Mouse (Mus musculus): ENCODE measurements around the gene Sox6.

Sox6 gene

GRCm38 (mm10) chr7:115936908-115937307, 101.7 kb downstream of the Sox6 start:
- POLR2A ChIA-PET, result no interaction called here
- CTCF ChIA-PET, result interaction anchor here in 1 of 4 experiments (0.6 kb wide), 1 partner anchor 548 kb away, joined by 3 read pairs; no protein-coding TSS in a partner anchor

GRCm38 (mm10) chr7:115915338-115915737, 123.3 kb downstream of the Sox6 start:
- POLR2A ChIA-PET, result no interaction called here

GRCm38 (mm10) chr7:115910313-115910712, 128.3 kb downstream of the Sox6 start:
- ChIA-PET CTCF (no interaction called here), POLR2A (no interaction called here)

More at GRCm38 (mm10) chr7:115915338-115915737, 123.3 kb downstream of the Sox6 start:
- CTCF ChIA-PET, result no interaction called here

GRCm38 (mm10) chr7:115904798-115905207, 133.8 kb downstream of the Sox6 start:
- CTCF ChIA-PET, result no interaction called here
- POLR2A ChIA-PET, result no interaction called here

GRCm38 (mm10) chr7:115903931-115904797, 134.4 kb downstream of the Sox6 start:
- ChIA-PET POLR2A (no interaction called here), CTCF (no interaction called here)

- CTCF ChIA-PET, result no interaction called here
- POLR2A ChIA-PET, result no interaction called here
Measured at GRCm38 (mm10) chr7:115903368-115903767, 135.2 kb downstream of the Sox6 start.

- POLR2A ChIA-PET, result no interaction called here
- CTCF ChIA-PET, result no interaction called here
Measured at GRCm38 (mm10) chr7:115895831-115896230, 142.8 kb downstream of the Sox6 start.

- POLR2A ChIA-PET, result interaction anchor here in 2 of 4 experiments (0.6 kb wide), 2 partner anchors 348 to 1856 kb away, joined by 3 to 4 read pairs; no protein-coding TSS in a partner anchor
Measured at GRCm38 (mm10) chr7:115895028-115895671, 143.4 kb downstream of the Sox6 start.

GRCm38 (mm10) chr7:115891482-115891881, 147.1 kb downstream of the Sox6 start:
- POLR2A ChIA-PET, result no interaction called here
- CTCF ChIA-PET, result no interaction called here

More at GRCm38 (mm10) chr7:115895028-115895671, 143.4 kb downstream of the Sox6 start:
- CTCF ChIA-PET, result interaction anchor here in 1 of 4 experiments (0.5 kb wide), 1 partner anchor 173 kb away, joined by 3 read pairs; no protein-coding TSS in a partner anchor

GRCm38 (mm10) chr7:115889926-115890325, 148.7 kb downstream of the Sox6 start:
- POLR2A ChIA-PET, result no interaction called here
- CTCF ChIA-PET, result no interaction called here

- ChIA-PET POLR2A (no interaction called here), CTCF (no interaction called here)
Measured at GRCm38 (mm10) chr7:115888561-115888960, 150.0 kb downstream of the Sox6 start.

GRCm38 (mm10) chr7:115888120-115888519, 150.5 kb downstream of the Sox6 start:
- ChIA-PET POLR2A (no interaction called here), CTCF (no interaction called here)

- POLR2A ChIA-PET, result no interaction called here
Measured at GRCm38 (mm10) chr7:115872903-115873302, 165.7 kb downstream of the Sox6 start.

GRCm38 (mm10) chr7:115868504-115868903, 170.1 kb downstream of the Sox6 start:
- ChIA-PET CTCF (no interaction called here), POLR2A (interaction anchor here in 2 of 4 experiments (1.0 to 2.1 kb wide), 4 partner anchors 11 to 168 kb away, joined by 3 to 8 read pairs (median 4); no protein-coding TSS in a partner anchor)

More at GRCm38 (mm10) chr7:115872903-115873302, 165.7 kb downstream of the Sox6 start:
- CTCF ChIA-PET, result no interaction called here

- CTCF ChIA-PET, result no interaction called here
- POLR2A ChIA-PET, result interaction anchor here in 2 of 4 experiments (1.2 to 2.1 kb wide), 2 partner anchors 15 to 83 kb away, joined by 3 to 8 read pairs; no protein-coding TSS in a partner anchor
Measured at GRCm38 (mm10) chr7:115867518-115868270, 170.9 kb downstream of the Sox6 start.

- POLR2A ChIA-PET, result interaction anchor here in 2 of 4 experiments (0.6 to 1.6 kb wide), 10 partner anchors 21 to 466 kb away, joined by 3 to 6 read pairs (median 3); no protein-coding TSS in a partner anchor
- CTCF ChIA-PET, result no interaction called here
Measured at GRCm38 (mm10) chr7:115866698-115867500, 171.7 kb downstream of the Sox6 start.

- CTCF ChIA-PET, result interaction anchor here in 1 of 4 experiments (0.6 kb wide), 1 partner anchor 836 kb away, joined by 3 read pairs; no protein-coding TSS in a partner anchor
- POLR2A ChIA-PET, result interaction anchor here in 2 of 4 experiments (0.6 to 1.6 kb wide), 10 partner anchors 20 to 228 kb away, joined by 3 to 6 read pairs (median 3); no protein-coding TSS in a partner anchor
Measured at GRCm38 (mm10) chr7:115865979-115866697, 172.5 kb downstream of the Sox6 start.

GRCm38 (mm10) chr7:115865231-115865630, 173.4 kb downstream of the Sox6 start:
- CTCF ChIA-PET, result interaction anchor here in 1 of 4 experiments (0.7 kb wide), 1 partner anchor 8 kb away, joined by 3 read pairs; no protein-coding TSS in a partner anchor
- POLR2A ChIA-PET, result interaction anchor here in 2 of 4 experiments (1.3 to 1.6 kb wide), 3 partner anchors 11 to 81 kb away, joined by 3 to 6 read pairs (median 4); no protein-coding TSS in a partner anchor
